Mouse (Mus musculus) midbrain, embryonic 15.5 days (tissue): Measurements from ENCODE around the gene Mpp6. TPM values are rescaled to one million over a fixed set of nuclear protein-coding genes. Genes with fewer than 3 reads are reported as not detected.

Experiments used
- ATAC-seq: fragments of 200-750 bp; cut with Nextera tagmentation; replicated peaks from 2 replicates; pipeline ENCODE4 v1.8.0; 2017; ENCODE audit warnings: moderate TSS enrichment
- H3K27ac ChIP-seq: fragments of 300-500 bp; sonication (generic); 2 replicates; pipeline ENCODE4 v1.5.1; 2015; ENCODE audit warnings: mild to moderate bottlenecking, inconsistent platforms
- H3K27me3 ChIP-seq: fragments of 300-500 bp; sonication (generic); replicated peaks from 2 replicates; pipeline ENCODE4 v1.6.1; 2015; ENCODE audit warnings: inconsistent platforms
- H3K36me3 ChIP-seq: fragments of 300-500 bp; sonication (generic); replicated peaks from 2 replicates; pipeline ENCODE4 v1.6.1; 2015; ENCODE audit warnings: inconsistent platforms
- H3K4me1 ChIP-seq: fragments of 300-500 bp; sonication (generic); 2 replicates; pipeline ENCODE4 v1.6.1; 2015; ENCODE audit warnings: inconsistent platforms
- H3K4me2 ChIP-seq: fragments of 300-500 bp; sonication (generic); 2 replicates; pipeline ENCODE4 v1.6.1; 2015; ENCODE audit warnings: inconsistent platforms, mild to moderate bottlenecking, moderate library complexity
- H3K4me3 ChIP-seq: fragments of 300-500 bp; sonication (generic); 2 replicates; pipeline ENCODE4 v1.5.1; 2015; ENCODE audit warnings: mild to moderate bottlenecking, inconsistent platforms
- H3K9ac ChIP-seq: fragments of 300-500 bp; sonication (generic); 2 replicates; pipeline ENCODE4 v1.6.1; 2015; ENCODE audit warnings: mild to moderate bottlenecking, inconsistent platforms
- H3K9me3 ChIP-seq: fragments of 300-500 bp; sonication (generic); 2 replicates; pipeline ENCODE4 v1.6.1; 2016; ENCODE audit warnings: inconsistent platforms
- WGBS: fragments of 180-500 bp; shearing (Covaris S2); methylation state at CpG from one replicate; pipeline ENCODE4 v1.1.7; 2015; ENCODE audit warnings: mixed read lengths; 5-methylcytosine and 5-hydroxymethylcytosine counted together
- polyA plus RNA-seq: library from polyadenylated mRNA; unstranded; fragments of >200 nt; fragmentation: Nextera tagmentation; extraction: Ambion mirVana; gene quantifications from 2 replicates; pipeline ENCODE4 v1.2.1, GENCODE M21; 2015

The Mpp6 gene
- polyA plus RNA-seq, 1 experiment from 2014 or later = 54.9 TPM

DNA sequence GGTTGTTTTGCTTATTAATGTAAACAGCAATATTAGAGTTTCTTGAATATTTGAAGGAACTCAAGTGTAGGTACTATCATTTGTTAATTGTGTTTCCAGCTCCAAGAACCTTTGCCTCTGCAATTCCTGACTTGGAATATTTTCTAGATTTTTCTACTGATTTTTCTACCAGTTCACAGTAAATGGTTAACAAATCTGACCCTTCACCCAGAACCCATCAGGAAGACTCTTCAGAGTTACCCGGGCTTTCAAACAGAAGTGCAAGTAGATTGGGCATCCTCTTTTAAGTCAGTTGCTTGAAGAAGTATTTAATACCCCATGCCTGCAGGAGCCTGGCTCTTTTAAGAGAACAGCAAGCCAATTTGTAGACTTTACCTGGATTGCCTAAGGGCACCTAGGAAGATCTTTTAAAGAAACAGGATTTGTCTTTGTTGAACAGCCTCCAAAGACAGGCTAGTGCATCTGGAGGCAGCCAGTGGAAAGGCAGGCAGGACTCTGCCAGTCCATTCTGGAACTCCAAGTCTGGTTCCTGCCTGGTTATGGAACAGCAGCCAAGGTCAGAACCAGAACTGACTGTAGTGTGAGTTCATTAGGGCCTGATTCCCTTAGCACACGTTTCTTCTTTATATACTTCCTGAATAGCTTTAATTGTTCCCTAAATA is 104.8 kb downstream of the Mpp6 start:
- Histone ChIP-seq H3K9me3 (no peaks in the 10 kb centered on the region), H3K4me1 (no peaks in the 10 kb centered on the region), H3K27ac (no peak overlapping the region), H3K27me3 (no peaks in the 10 kb centered on the region), H3K4me2 (no peak overlapping the region), H3K36me3 (no peaks in the 10 kb centered on the region), H3K9ac (no peak overlapping the region), H3K4me3 (no peak overlapping the region)
- no peak for ATAC-seq
- WGBS = 66% methylated on average over 2 of the region's 2 CpGs

DNA sequence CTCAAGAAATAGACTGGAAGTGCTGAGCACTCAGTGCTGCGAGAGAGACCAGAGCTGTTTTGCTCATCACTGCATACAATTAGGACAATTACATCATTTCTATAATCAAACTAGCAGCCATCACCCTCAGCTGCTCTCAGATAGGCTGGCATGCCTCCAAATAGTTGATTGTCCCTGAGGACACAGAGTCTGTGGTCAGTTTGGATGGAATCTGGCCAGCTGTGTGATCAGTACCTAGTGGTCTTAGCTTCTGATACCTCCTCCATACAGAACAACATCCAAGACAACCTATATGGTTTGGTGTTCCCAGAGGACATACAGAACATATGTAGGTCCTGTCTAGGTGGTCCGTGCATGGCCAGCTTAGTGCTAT is 105.3 kb downstream of the Mpp6 start:
- WGBS = 84% methylated on average over 2 of the region's 2 CpGs
- no peaks in the 10 kb centered on the region for H3K9me3 ChIP-seq
- no peak overlapping the region for H3K27ac ChIP-seq
- H3K36me3 ChIP-seq = no peaks in the 10 kb centered on the region
- H3K4me3 ChIP-seq = no peak overlapping the region
- ATAC-seq = no peak
- H3K27me3 ChIP-seq = no peaks in the 10 kb centered on the region
- no peak overlapping the region for H3K9ac ChIP-seq
- no peaks in the 10 kb centered on the region for H3K4me1 ChIP-seq
- H3K4me2 ChIP-seq = no peak overlapping the region

DNA sequence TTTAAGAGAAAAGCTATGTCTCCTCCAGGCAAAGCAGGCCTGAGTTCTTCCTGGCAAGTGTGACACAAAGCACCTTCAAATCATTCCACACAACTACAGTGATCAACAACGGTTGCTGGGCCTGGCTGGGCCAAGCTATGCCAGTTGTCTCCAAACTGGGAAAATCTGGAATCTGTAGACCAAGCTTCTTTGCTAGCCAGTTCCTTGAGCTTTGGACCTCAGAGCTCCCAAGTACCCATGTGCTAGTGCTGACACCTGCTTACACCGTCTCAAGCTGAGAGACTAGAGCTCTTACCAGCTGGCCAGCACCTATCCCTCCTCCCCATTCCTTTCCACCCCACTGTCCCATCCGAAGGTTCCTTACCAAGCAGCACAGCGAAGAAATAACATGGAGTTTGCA is 105.9 kb downstream of the Mpp6 start:
- H3K4me1 ChIP-seq = no peaks in the 10 kb centered on the region
- H3K9me3 ChIP-seq = no peaks in the 10 kb centered on the region
- H3K4me2 ChIP-seq = no peak overlapping the region
- no peak overlapping the region for H3K9ac ChIP-seq
- H3K36me3 ChIP-seq = no peaks in the 10 kb centered on the region
- no peaks in the 10 kb centered on the region for H3K27me3 ChIP-seq
- 91% methylated on average over 4 of the region's 4 CpGs for WGBS
- no peak overlapping the region for H3K4me3 ChIP-seq
- no peak for ATAC-seq
- H3K27ac ChIP-seq = no peak overlapping the region

GRCm38 (mm10) chr6:50218628-50219027 is 108.6 kb downstream of the Mpp6 start:
- Histone ChIP-seq H3K27me3 (no peaks in the 10 kb centered on the region), H3K36me3 (no peaks in the 10 kb centered on the region), H3K4me2 (no peak overlapping the region), H3K9ac (no peak overlapping the region), H3K9me3 (no peaks in the 10 kb centered on the region), H3K4me1 (no peaks in the 10 kb centered on the region), H3K4me3 (no peak overlapping the region), H3K27ac (no peak overlapping the region)
- 75% methylated on average over 3 of the region's 3 CpGs for WGBS
- no peak for ATAC-seq

DNA sequence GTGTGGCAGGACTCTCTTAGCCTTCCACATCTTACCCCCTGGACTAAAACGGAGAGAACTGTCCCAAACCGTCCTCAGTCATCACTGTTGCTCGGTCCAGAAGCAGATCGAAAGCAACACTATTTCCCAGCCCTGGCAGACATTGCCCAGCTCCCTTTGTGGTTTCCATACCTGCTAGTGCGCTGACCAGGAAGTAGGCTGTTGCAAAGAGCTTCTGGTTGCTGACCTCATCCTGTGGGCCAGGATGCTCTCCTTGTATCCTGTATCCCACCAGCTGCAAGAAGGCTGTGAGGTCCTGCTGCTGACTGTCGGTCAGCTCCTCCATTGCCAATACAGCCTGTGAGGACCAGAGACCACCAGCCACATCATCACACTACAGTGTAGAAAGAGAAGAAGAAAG is 109.0 kb downstream of the Mpp6 start:
- H3K9ac ChIP-seq = no peak overlapping the region
- no peak overlapping the region for H3K4me2 ChIP-seq
- no peaks in the 10 kb centered on the region for H3K27me3 ChIP-seq
- no peak overlapping the region for H3K4me3 ChIP-seq
- no peaks in the 10 kb centered on the region for H3K4me1 ChIP-seq
- H3K9me3 ChIP-seq = no peaks in the 10 kb centered on the region
- H3K27ac ChIP-seq = no peak overlapping the region
- 90% methylated on average over 6 of the region's 6 CpGs for WGBS
- H3K36me3 ChIP-seq = no peaks in the 10 kb centered on the region
- ATAC-seq = no peak

DNA sequence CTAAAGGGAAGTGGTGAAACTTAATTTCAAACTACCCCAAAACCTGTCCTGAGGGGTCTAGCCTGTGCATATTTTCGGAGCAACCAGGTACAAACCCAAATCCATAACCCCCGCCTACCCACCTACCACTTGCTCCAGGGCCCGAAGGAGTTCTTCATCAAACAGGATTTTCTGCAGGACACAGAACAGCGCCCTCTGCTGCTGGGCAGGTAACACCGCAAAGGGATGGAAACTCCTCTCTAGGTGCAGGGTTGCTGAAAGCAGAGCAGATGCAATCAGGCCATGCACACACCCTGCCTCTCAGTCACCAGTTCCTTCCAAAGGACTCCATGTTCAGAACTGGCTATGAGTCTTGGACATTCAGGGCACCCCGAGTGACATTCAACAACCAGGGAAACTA is 110.8 kb downstream of the Mpp6 start:
- no peak for ATAC-seq
- H3K4me2 ChIP-seq = no peak overlapping the region
- no peak overlapping the region for H3K4me3 ChIP-seq
- no peak overlapping the region for H3K27ac ChIP-seq
- H3K4me1 ChIP-seq = no peaks in the 10 kb centered on the region
- H3K9me3 ChIP-seq = no peaks in the 10 kb centered on the region
- no peaks in the 10 kb centered on the region for H3K36me3 ChIP-seq
- no peak overlapping the region for H3K9ac ChIP-seq
- WGBS = 53% methylated on average over 6 of the region's 6 CpGs
- no peaks in the 10 kb centered on the region for H3K27me3 ChIP-seq

GRCm38 (mm10) chr6:50222351-50222750 is 112.3 kb downstream of the Mpp6 start:
- Histone ChIP-seq H3K4me1 (no peaks in the 10 kb centered on the region), H3K4me3 (no peak overlapping the region), H3K27ac (no peak overlapping the region), H3K27me3 (no peaks in the 10 kb centered on the region), H3K9ac (no peak overlapping the region), H3K9me3 (no peaks in the 10 kb centered on the region), H3K36me3 (0 out of 2 replicates have a peak, but pooled peaks cover 7% of the 10 kb centered on the region), H3K4me2 (no peak overlapping the region)
- WGBS = 87% methylated on average over 5 of the region's 5 CpGs
- ATAC-seq = no peak

- Histone ChIP-seq H3K9ac (no peak overlapping the region), H3K27ac (no peak overlapping the region), H3K4me3 (no peak overlapping the region), H3K4me2 (no peak overlapping the region), H3K36me3 (0 out of 2 replicates have a peak, but pooled peaks cover 7% of the 10 kb centered on the region), H3K27me3 (no peaks in the 10 kb centered on the region), H3K9me3 (no peaks in the 10 kb centered on the region), H3K4me1 (no peaks in the 10 kb centered on the region)
- no peak for ATAC-seq
- 83% methylated on average over 5 of the region's 5 CpGs for WGBS
Measured at GRCm38 (mm10) chr6:50222986-50223385, 112.9 kb downstream of the Mpp6 start.

DNA sequence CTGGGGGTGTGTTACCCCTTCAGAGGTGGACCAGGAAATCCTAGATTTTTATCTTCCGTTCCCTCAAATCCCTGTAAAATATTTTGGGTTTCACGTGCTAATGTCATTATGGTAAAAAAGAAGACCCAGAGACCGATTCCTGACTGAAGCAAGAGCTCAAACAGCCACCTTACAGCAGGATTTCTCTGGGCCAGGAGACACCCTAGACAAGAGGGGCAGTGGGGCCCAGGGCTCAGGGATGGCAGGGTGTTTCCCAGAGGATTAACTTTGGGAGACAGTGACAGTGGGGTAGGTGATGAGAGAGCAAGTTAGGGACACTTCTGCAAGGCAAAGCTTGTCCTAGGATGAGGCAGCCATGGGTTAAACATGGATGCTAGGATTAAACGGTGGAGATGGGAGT is 113.6 kb downstream of the Mpp6 start:
- Histone ChIP-seq H3K9me3 (no peaks in the 10 kb centered on the region), H3K9ac (no peak overlapping the region), H3K27ac (no peak overlapping the region), H3K4me1 (no peaks in the 10 kb centered on the region), H3K27me3 (no peaks in the 10 kb centered on the region), H3K4me2 (no peak overlapping the region), H3K36me3 (0 out of 2 replicates have a peak, but pooled peaks cover 7% of the 10 kb centered on the region), H3K4me3 (no peak overlapping the region)
- 88% methylated on average over 4 of the region's 4 CpGs for WGBS
- no peak for ATAC-seq

- WGBS = 86% methylated on average over 5 of the region's 5 CpGs
- Histone ChIP-seq H3K9ac (no peak overlapping the region), H3K4me1 (no peaks in the 10 kb centered on the region), H3K36me3 (0 out of 2 replicates have a peak, but pooled peaks cover 7% of the 10 kb centered on the region), H3K27ac (no peak overlapping the region), H3K27me3 (no peaks in the 10 kb centered on the region), H3K4me3 (no peak overlapping the region), H3K9me3 (no peaks in the 10 kb centered on the region), H3K4me2 (no peak overlapping the region)
- no peak for ATAC-seq
Measured at GRCm38 (mm10) chr6:50225232-50225631, 115.2 kb downstream of the Mpp6 start.

DNA sequence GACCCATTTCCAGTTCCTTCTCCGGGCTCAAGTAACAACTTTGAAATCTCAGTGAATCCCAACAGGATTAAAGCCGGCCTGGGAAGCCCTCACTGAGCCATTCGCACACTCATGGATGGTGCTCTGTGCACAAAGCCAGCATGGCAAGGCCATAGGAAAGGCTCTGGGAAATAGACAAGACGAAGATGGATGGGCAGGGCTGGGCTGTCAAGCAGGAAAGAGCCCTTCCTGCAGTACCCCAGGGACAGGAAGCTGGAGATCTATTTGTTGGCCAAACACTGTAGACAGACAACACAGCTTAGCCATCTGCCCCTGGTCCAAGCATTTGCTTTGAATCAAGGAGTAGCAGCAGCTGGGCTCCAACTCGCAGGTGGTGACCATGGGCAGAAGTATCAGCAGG is 118.1 kb downstream of the Mpp6 start:
- no peak overlapping the region for H3K4me3 ChIP-seq
- H3K9ac ChIP-seq = no peak overlapping the region
- 86% methylated on average over 5 of the region's 5 CpGs for WGBS
- H3K9me3 ChIP-seq = no peaks in the 10 kb centered on the region
- H3K27me3 ChIP-seq = no peaks in the 10 kb centered on the region
- H3K27ac ChIP-seq = no peak overlapping the region
- no peaks in the 10 kb centered on the region for H3K4me1 ChIP-seq
- no peak overlapping the region for H3K4me2 ChIP-seq
- ATAC-seq = no peak
- H3K36me3 ChIP-seq = 0 out of 2 replicates have a peak, but pooled peaks cover 7% of the 10 kb centered on the region

DNA sequence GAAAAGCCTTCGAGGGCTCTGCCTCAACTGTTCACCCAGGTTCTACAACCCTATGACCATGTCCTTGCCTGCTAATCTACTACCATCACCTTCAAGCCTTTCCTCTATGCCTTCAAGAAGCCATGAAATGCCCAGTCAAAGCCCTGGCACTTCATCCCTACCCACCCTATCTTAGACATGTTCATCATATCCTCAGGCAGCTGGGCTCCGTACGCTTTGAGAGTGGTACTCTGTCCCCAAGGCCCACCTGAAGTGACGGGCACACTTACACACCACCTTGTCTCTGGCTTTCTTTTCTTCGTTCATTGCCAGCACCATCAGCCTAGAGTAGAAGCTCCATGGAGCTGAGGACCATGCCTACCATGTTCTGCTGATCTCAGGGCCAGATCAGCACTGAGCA is 121.2 kb downstream of the Mpp6 start:
- H3K4me2 ChIP-seq = no peak overlapping the region
- H3K4me1 ChIP-seq = no peaks in the 10 kb centered on the region
- H3K36me3 ChIP-seq = 0 out of 2 replicates have a peak, but pooled peaks cover 7% of the 10 kb centered on the region
- WGBS = 92% methylated on average over 5 of the region's 5 CpGs
- no peak overlapping the region for H3K4me3 ChIP-seq
- H3K27ac ChIP-seq = no peak overlapping the region
- no peak for ATAC-seq
- no peaks in the 10 kb centered on the region for H3K9me3 ChIP-seq
- H3K27me3 ChIP-seq = no peaks in the 10 kb centered on the region
- H3K9ac ChIP-seq = no peak overlapping the region

GRCm38 (mm10) chr6:50232984-50233383 is 122.9 kb downstream of the Mpp6 start:
- Histone ChIP-seq H3K9ac (no peak overlapping the region), H3K4me1 (no peaks in the 10 kb centered on the region), H3K36me3 (no peaks in the 10 kb centered on the region), H3K9me3 (no peaks in the 10 kb centered on the region), H3K4me3 (no peak overlapping the region), H3K27me3 (no peaks in the 10 kb centered on the region), H3K4me2 (no peak overlapping the region), H3K27ac (no peak overlapping the region)
- 63% methylated on average over 1 of the region's 1 CpGs for WGBS
- no peak for ATAC-seq
